18 mouse cellular contexts compared by ENCODE assay signal in the genomic region with DNA sequence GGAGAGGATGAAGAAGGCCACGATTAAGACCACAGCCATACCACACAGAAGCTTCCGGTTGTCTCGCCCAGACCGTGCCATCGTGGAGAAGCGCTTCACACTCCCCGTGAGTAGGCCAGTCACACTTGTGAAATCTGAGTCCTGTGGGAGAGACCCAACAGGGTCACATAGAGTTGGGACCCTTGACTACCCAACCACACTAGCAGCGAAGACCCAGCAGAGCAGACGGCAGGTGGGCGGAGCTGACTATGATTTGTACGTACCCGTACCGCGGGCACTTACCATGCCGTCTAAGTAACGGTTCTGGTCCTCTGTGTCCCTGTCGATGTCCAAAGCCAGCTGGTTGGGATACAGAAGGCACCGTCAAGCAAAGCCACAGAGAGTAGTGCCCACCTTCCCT. TPM values are rescaled to one million over a fixed set of nuclear protein-coding genes. Genes with fewer than 3 reads are reported as not detected.
A peak's percentile ranks its signal among the peaks of the same experiment; 100 is the strongest.
DNase-seq lines count a peak whose midpoint lies in the region; ATAC-seq and TF ChIP-seq lines count a peak whose summit lies in the region.
"Had no signal": no experiment of that assay in that cellular context is flagged by ENCODE, and none has a peak within 500 bp of the region (broad histone marks: within the 10 kb centered on the region; RNA-seq: fewer than 3 reads in every experiment).

No protein-coding gene starts in this region.

- peak overlapping the region; percentile 70; the same call in 1 of the 2 replicates for H3K4me3 ChIP-seq in heart, embryonic 12.5 days
- H3K4me3 ChIP-seq in midbrain, embryonic 14.5 days (replicated peaks; ENCODE audit: low read depth, low read length) = no peak overlapping the region
- no peak overlapping the region for H3K4me3 ChIP-seq in midbrain, postnatal 0 days (ENCODE audit: low read depth, low read length)
- H3K4me3 ChIP-seq in limb, embryonic 13.5 days = peak overlapping the region; percentile 88; the same call in 1 of the 2 replicates
- no peak overlapping the region for H3K4me3 ChIP-seq in neural tube, embryonic 15.5 days (replicated peaks)

- WGBS in heart, embryonic 12.5 days = 91% methylated on average over 18 of the region's 18 CpGs
- WGBS in midbrain, embryonic 14.5 days = 93% methylated on average over 18 of the region's 18 CpGs
- WGBS in midbrain, postnatal 0 days = 95% methylated on average over 18 of the region's 18 CpGs
- 93% methylated on average over 18 of the region's 18 CpGs for WGBS in limb, embryonic 13.5 days
- WGBS in neural tube, embryonic 15.5 days = 94% methylated on average over 18 of the region's 18 CpGs

- peak overlapping the region; percentile 87; the same call in 1 of the 2 replicates for H3K4me2 ChIP-seq in heart, embryonic 12.5 days
- peak overlapping the region; percentile 92; the same call in 1 of the 2 replicates for H3K4me2 ChIP-seq in midbrain, embryonic 14.5 days (ENCODE audit: low read length)
- no peak overlapping the region for H3K4me2 ChIP-seq in midbrain, postnatal 0 days (ENCODE audit: low read depth, low read length, poor library complexity, severe bottlenecking)
- H3K4me2 ChIP-seq in limb, embryonic 13.5 days (replicated peaks) = peak overlapping the region; percentile 100
- 0 out of 2 replicates have a peak overlapping the region, but pooled peaks have one; percentile 95 for H3K4me2 ChIP-seq in neural tube, embryonic 15.5 days

- H3K9me3 ChIP-seq in heart, embryonic 12.5 days (replicated peaks) = no peaks in the 10 kb centered on the region
- no peaks in the 10 kb centered on the region for H3K9me3 ChIP-seq in midbrain, embryonic 14.5 days (ENCODE audit: control insufficient read depth, low read length)
- no peaks in the 10 kb centered on the region for H3K9me3 ChIP-seq in midbrain, postnatal 0 days (ENCODE audit: low read length)
- no peaks in the 10 kb centered on the region for H3K9me3 ChIP-seq in limb, embryonic 13.5 days
- H3K9me3 ChIP-seq in neural tube, embryonic 15.5 days (replicated peaks) = no peaks in the 10 kb centered on the region
- H3K9me3 ChIP-seq: heart, embryonic 15.5 days had no signal

- H3K27ac ChIP-seq in heart, embryonic 12.5 days (ENCODE audit: poor library complexity, severe bottlenecking) = no peak overlapping the region
- H3K27ac ChIP-seq in midbrain, embryonic 14.5 days (replicated peaks; ENCODE audit: low read depth, low read length) = no peak overlapping the region
- H3K27ac ChIP-seq in midbrain, postnatal 0 days (ENCODE audit: low read depth, low read length) = no peak overlapping the region
- no peak overlapping the region for H3K27ac ChIP-seq in limb, embryonic 13.5 days
- H3K27ac ChIP-seq in neural tube, embryonic 15.5 days (replicated peaks) = no peak overlapping the region

- H3K36me3 ChIP-seq in heart, embryonic 12.5 days = peaks cover 50% of the 10 kb centered on the region
- H3K36me3 ChIP-seq in midbrain, embryonic 14.5 days (ENCODE audit: control insufficient read depth, insufficient read depth, low read length) = peaks cover 47% of the 10 kb centered on the region
- peaks cover 32% of the 10 kb centered on the region for H3K36me3 ChIP-seq in midbrain, postnatal 0 days (ENCODE audit: insufficient read depth, low read length)
- peaks cover 47% of the 10 kb centered on the region for H3K36me3 ChIP-seq in limb, embryonic 13.5 days
- peaks cover 45% of the 10 kb centered on the region for H3K36me3 ChIP-seq in neural tube, embryonic 15.5 days

- DNase-seq in heart, postnatal 4 days = no peak
- no peak for DNase-seq in midbrain, embryonic 14.5 days
- no peak for DNase-seq in midbrain, postnatal 0 days (ENCODE audit: low spot score)
- DNase-seq in cerebellum, postnatal 10 days = no peak
- DNase-seq: cerebellum, postnatal 36 days; kidney, postnatal 36 days; lung, adult 2 months had no signal

- no peaks in the 10 kb centered on the region for H3K27me3 ChIP-seq in heart, embryonic 12.5 days (replicated peaks)
- H3K27me3 ChIP-seq in midbrain, embryonic 14.5 days (ENCODE audit: control insufficient read depth, insufficient read depth, low read length) = no peaks in the 10 kb centered on the region
- H3K27me3 ChIP-seq in midbrain, postnatal 0 days (ENCODE audit: insufficient read depth, low read length) = no peaks in the 10 kb centered on the region
- H3K27me3 ChIP-seq in limb, embryonic 13.5 days = no peaks in the 10 kb centered on the region
- H3K27me3 ChIP-seq in neural tube, embryonic 15.5 days (replicated peaks) = no peaks in the 10 kb centered on the region
- H3K27me3 ChIP-seq: heart, embryonic 15.5 days; Patski had no signal

- ATAC-seq in heart, embryonic 12.5 days (ENCODE audit: insufficient number of reproducible peaks, low FRiP score) = no peak
- ATAC-seq in midbrain, embryonic 14.5 days (ENCODE audit: low FRiP score, low TSS enrichment) = no peak
- no peak for ATAC-seq in midbrain, postnatal 0 days (ENCODE audit: low FRiP score)
- no peak for ATAC-seq in limb, embryonic 13.5 days (ENCODE audit: low FRiP score, low read depth)
- no peak for ATAC-seq in neural tube, embryonic 15.5 days (ENCODE audit: low FRiP score)
- ATAC-seq: CD4-positive, CD25-positive, alpha-beta regulatory T cell, adult 4 months; Patski had no signal

- peaks cover 22% of the 10 kb centered on the region for H3K4me1 ChIP-seq in heart, embryonic 12.5 days (replicated peaks)
- peaks cover 22% of the 10 kb centered on the region for H3K4me1 ChIP-seq in midbrain, embryonic 14.5 days (ENCODE audit: control insufficient read depth, insufficient read depth, low read length)
- H3K4me1 ChIP-seq in midbrain, postnatal 0 days (ENCODE audit: insufficient read depth, low read length) = peaks cover 15% of the 10 kb centered on the region; the same call in 1 of the 2 replicates
- peaks cover 28% of the 10 kb centered on the region for H3K4me1 ChIP-seq in limb, embryonic 13.5 days
- H3K4me1 ChIP-seq in neural tube, embryonic 15.5 days = peaks cover 31% of the 10 kb centered on the region

- H3K9ac ChIP-seq in heart, embryonic 12.5 days = no peak overlapping the region
- H3K9ac ChIP-seq in midbrain, embryonic 14.5 days (replicated peaks; ENCODE audit: low read length) = no peak overlapping the region
- no peak overlapping the region for H3K9ac ChIP-seq in midbrain, postnatal 0 days (replicated peaks; ENCODE audit: low read length, poor library complexity, severe bottlenecking)
- no peak overlapping the region for H3K9ac ChIP-seq in limb, embryonic 13.5 days
- H3K9ac ChIP-seq in neural tube, embryonic 15.5 days (replicated peaks) = no peak overlapping the region

- no peak for TF ChIP-seq CTCF in midbrain, postnatal 0 days (IDR thresholded peaks at IDR 0.05)

RNA-seq across cellular contexts. Expression of a gene that starts 1.6 kb away (rescaled TPM):
- polyA plus RNA-seq in heart, embryonic 12.5 days (2016; fragmentation: Nextera tagmentation; extraction: Ambion mirVana) = not detected in 2 replicates
- under 1 TPM in 1 of 2 experiments, not detected in 1; 0.29 TPM for total RNA-seq in heart, postnatal 4 days (2021)
- polyA plus RNA-seq in midbrain, embryonic 14.5 days (2014; fragmentation: Nextera tagmentation; extraction: Ambion mirVana) = not detected in 2 replicates
- 0.27 and 2.5 TPM in 2 replicates for total RNA-seq in midbrain, postnatal 0 days (2014; rRNA removed)
- 0.20 TPM in 1 of 2 replicates, not detected in the other for polyA plus RNA-seq in midbrain, postnatal 0 days (2015; fragmentation: Nextera tagmentation; extraction: Ambion mirVana)
- not detected in 2 replicates for polyA plus RNA-seq in limb, embryonic 13.5 days (2015; fragmentation: Nextera tagmentation; extraction: Ambion mirVana)
- polyA plus RNA-seq in neural tube, embryonic 15.5 days (2015; fragmentation: Nextera tagmentation; extraction: Ambion mirVana) = not detected in 2 replicates
- total RNA-seq: layer of hippocampus, postnatal 25 days had no signal
- polyA plus RNA-seq: CD4-positive, CD25-positive, alpha-beta regulatory T cell, adult 4 months; heart, embryonic 15.5 days; lung, adult 2 months; Patski; small intestine, adult 2 months; stomach, embryonic 16.5 days; urinary bladder, adult 2 months had no signal

RNA-seq across cellular contexts. Expression of a gene that starts 2.3 kb away (rescaled TPM):
- polyA plus RNA-seq in heart, embryonic 12.5 days (2016; fragmentation: Nextera tagmentation; extraction: Ambion mirVana) = 42.7 and 48.0 TPM in 2 replicates
- total RNA-seq in heart, postnatal 4 days (2021) = 10 to 100 TPM; 25.2 to 32.3 TPM
- polyA plus RNA-seq in midbrain, embryonic 14.5 days (2014; fragmentation: Nextera tagmentation; extraction: Ambion mirVana) = 98.6 and 99.6 TPM in 2 replicates
- total RNA-seq in midbrain, postnatal 0 days (2014; rRNA removed) = 81.2 and 127 TPM in 2 replicates
- polyA plus RNA-seq in midbrain, postnatal 0 days (2015; fragmentation: Nextera tagmentation; extraction: Ambion mirVana) = 91.8 and 98.1 TPM in 2 replicates
- polyA plus RNA-seq in limb, embryonic 13.5 days (2015; fragmentation: Nextera tagmentation; extraction: Ambion mirVana) = 65.2 and 73.1 TPM in 2 replicates
- polyA plus RNA-seq in neural tube, embryonic 15.5 days (2015; fragmentation: Nextera tagmentation; extraction: Ambion mirVana) = 91.9 and 94.8 TPM in 2 replicates

RNA-seq across cellular contexts. Expression of a gene that starts 2.9 kb away (rescaled TPM):
- 27.7 and 29.3 TPM in 2 replicates for polyA plus RNA-seq in heart, embryonic 12.5 days (2016; fragmentation: Nextera tagmentation; extraction: Ambion mirVana)
- total RNA-seq in heart, postnatal 4 days (2021) = 10 to 100 TPM; 13.5 to 15.9 TPM
- 42.8 and 54.5 TPM in 2 replicates for polyA plus RNA-seq in midbrain, embryonic 14.5 days (2014; fragmentation: Nextera tagmentation; extraction: Ambion mirVana)
- total RNA-seq in midbrain, postnatal 0 days (2014; rRNA removed) = 19.1 and 26.0 TPM in 2 replicates
- 49.9 and 53.9 TPM in 2 replicates for polyA plus RNA-seq in midbrain, postnatal 0 days (2015; fragmentation: Nextera tagmentation; extraction: Ambion mirVana)
- 59.2 and 63.6 TPM in 2 replicates for polyA plus RNA-seq in limb, embryonic 13.5 days (2015; fragmentation: Nextera tagmentation; extraction: Ambion mirVana)
- polyA plus RNA-seq in neural tube, embryonic 15.5 days (2015; fragmentation: Nextera tagmentation; extraction: Ambion mirVana) = 45.8 and 49.1 TPM in 2 replicates

RNA-seq across cellular contexts. Expression of a gene that starts 6.9 kb away (rescaled TPM):
- not detected in 2 replicates for polyA plus RNA-seq in heart, embryonic 12.5 days (2016; fragmentation: Nextera tagmentation; extraction: Ambion mirVana)
- not detected for total RNA-seq in heart, postnatal 4 days (2021)
- polyA plus RNA-seq in midbrain, embryonic 14.5 days (2014; fragmentation: Nextera tagmentation; extraction: Ambion mirVana) = not detected in 2 replicates
- not detected in 2 replicates for total RNA-seq in midbrain, postnatal 0 days (2014; rRNA removed)
- 0.17 and 0.22 TPM in 2 replicates for polyA plus RNA-seq in midbrain, postnatal 0 days (2015; fragmentation: Nextera tagmentation; extraction: Ambion mirVana)
- not detected in 2 replicates for polyA plus RNA-seq in limb, embryonic 13.5 days (2015; fragmentation: Nextera tagmentation; extraction: Ambion mirVana)
- not detected in 2 replicates for polyA plus RNA-seq in neural tube, embryonic 15.5 days (2015; fragmentation: Nextera tagmentation; extraction: Ambion mirVana)
- total RNA-seq: layer of hippocampus, postnatal 25 days had no signal
- polyA plus RNA-seq: CD4-positive, CD25-positive, alpha-beta regulatory T cell, adult 4 months; heart, embryonic 15.5 days; small intestine, adult 2 months; urinary bladder, adult 2 months had no signal

RNA-seq across cellular contexts. Expression of a gene that starts 9.1 kb away (rescaled TPM):
- polyA plus RNA-seq in heart, embryonic 12.5 days (2016; fragmentation: Nextera tagmentation; extraction: Ambion mirVana) = not detected in 2 replicates
- total RNA-seq in heart, postnatal 4 days (2021) = 10 to 100 TPM in 1 of 2 experiments, 1 to 10 TPM in 1; 9.7 to 10.6 TPM
- polyA plus RNA-seq in midbrain, embryonic 14.5 days (2014; fragmentation: Nextera tagmentation; extraction: Ambion mirVana) = not detected in 2 replicates
- total RNA-seq in midbrain, postnatal 0 days (2014; rRNA removed) = not detected in 2 replicates
- not detected in 2 replicates for polyA plus RNA-seq in midbrain, postnatal 0 days (2015; fragmentation: Nextera tagmentation; extraction: Ambion mirVana)
- polyA plus RNA-seq in limb, embryonic 13.5 days (2015; fragmentation: Nextera tagmentation; extraction: Ambion mirVana) = not detected in 2 replicates
- polyA plus RNA-seq in neural tube, embryonic 15.5 days (2015; fragmentation: Nextera tagmentation; extraction: Ambion mirVana) = not detected in 2 replicates
- total RNA-seq: adrenal gland, adult 18-20 months; layer of hippocampus, postnatal 25 days had no signal
- polyA plus RNA-seq: CD4-positive, CD25-positive, alpha-beta regulatory T cell, adult 4 months; heart, embryonic 15.5 days; small intestine, adult 2 months; stomach, embryonic 16.5 days; urinary bladder, adult 2 months had no signal

Comparison
In these comparisons a context has a peak if more than half of its experiments do, and no peak if none do; other contexts are left out.
1. H3K4me3 ChIP-seq: peak in heart, embryonic 12.5 days (single experiment) and limb, embryonic 13.5 days (single experiment); none in midbrain, embryonic 14.5 days (single experiment), midbrain, postnatal 0 days (single experiment) and neural tube, embryonic 15.5 days (single experiment).